Mouse (Mus musculus) C2C12 (cell line): ENCODE results near the gene Rbm47.

ENCODE experiments used
- CEBPB ChIP-seq: IDR thresholded peaks from one replicate; pipeline ENCODE4 v1.6.1; 2011; ENCODE audit warnings: low read depth, mild to moderate bottlenecking, control low read depth, moderate library complexity
- CTCF ChIP-seq: IDR thresholded peaks from one replicate; pipeline ENCODE4 v1.5.1; 2011; ENCODE audit not compliant: control insufficient read depth, insufficient read depth, insufficient read length
- MYOG ChIP-seq: IDR thresholded peaks from one replicate; pipeline ENCODE4 v1.6.1; 2011; ENCODE audit not compliant: control insufficient read depth, insufficient read length; ENCODE audit errors: extremely low read depth
- USF1 ChIP-seq: IDR thresholded peaks from one replicate; pipeline ENCODE4 v1.6.1; 2011; ENCODE audit warnings: low read depth, mild to moderate bottlenecking, control low read depth, moderate library complexity

GRCm38 (mm10) chr5:66098094-66098871 is 74.6 kb downstream of the Rbm47 start:
- no peak for TF ChIP-seq CTCF
- TF ChIP-seq USF1 = no peak
- TF ChIP-seq MYOG = no peak
- no peak for TF ChIP-seq CEBPB
